20 mouse cellular contexts compared by ENCODE assay signal in genomic region chr10:77064659-77065058, GRCm38 (mm10). TPM values are rescaled to one million over a fixed set of nuclear protein-coding genes. Genes with fewer than 3 reads are reported as not detected.
A peak's percentile ranks its signal among the peaks of the same experiment; 100 is the strongest.
DNase-seq lines count a peak whose midpoint lies in the region; ATAC-seq and TF ChIP-seq lines count a peak whose summit lies in the region.
"Had no signal": no experiment of that assay in that cellular context is flagged by ENCODE, and none has a peak within 500 bp of the region (broad histone marks: within the 10 kb centered on the region; RNA-seq: fewer than 3 reads in every experiment).

No protein-coding gene starts in this region.

- no peak overlapping the region for H3K27ac ChIP-seq in heart, postnatal 0 days (ENCODE audit: low read depth)
- no peak overlapping the region for H3K27ac ChIP-seq in liver, embryonic 14.5 days
- H3K27ac ChIP-seq: embryonic facial prominence, embryonic 13.5 days; hindbrain, embryonic 12.5 days; limb, embryonic 15.5 days; neural tube, embryonic 15.5 days had no signal

- no peak overlapping the region for H3K4me2 ChIP-seq in heart, postnatal 0 days (ENCODE audit: low read depth, low read length)
- H3K4me2 ChIP-seq in liver, embryonic 14.5 days (ENCODE audit: low read depth), result no peak overlapping the region
- H3K4me2 ChIP-seq: embryonic facial prominence, embryonic 13.5 days; hindbrain, embryonic 12.5 days; limb, embryonic 15.5 days; neural tube, embryonic 15.5 days had no signal

- no peak for TF ChIP-seq EP300 in heart, postnatal 0 days (IDR thresholded peaks at IDR 0.05; ENCODE audit: low read depth)
- no peak for TF ChIP-seq EP300 in liver, embryonic 14.5 days (IDR thresholded peaks at IDR 0.05; ENCODE audit: low read depth)

- no peak for ATAC-seq in heart, postnatal 0 days (ENCODE audit: insufficient read depth, low read depth)
- ATAC-seq in liver, embryonic 14.5 days (ENCODE audit: insufficient read depth), result no peak

- TF ChIP-seq CTCF in heart, postnatal 0 days (IDR thresholded peaks at IDR 0.05; ENCODE audit: low read depth), result peak; percentile 27
- TF ChIP-seq CTCF in liver, embryonic 14.5 days (IDR thresholded peaks at IDR 0.05; ENCODE audit: low read depth), result peak; percentile 55

- no peaks in the 10 kb centered on the region for H3K27me3 ChIP-seq in heart, postnatal 0 days (ENCODE audit: control insufficient read depth, insufficient read depth, low read length)
- H3K27me3 ChIP-seq in liver, embryonic 14.5 days (ENCODE audit: control insufficient read depth, insufficient read depth, low read length), result no peaks in the 10 kb centered on the region
- H3K27me3 ChIP-seq: embryonic facial prominence, embryonic 13.5 days; hindbrain, embryonic 12.5 days; limb, embryonic 15.5 days; neural tube, embryonic 15.5 days had no signal

- no peak for DNase-seq in heart, postnatal 0 days (ENCODE audit: low spot score)
- DNase-seq in heart, postnatal 14 days, result no peak
- no peak for DNase-seq in liver, embryonic 14.5 days (ENCODE audit: low read depth in 3 of 3, low spot score in 3 of 3)
- no peak for DNase-seq in liver
- DNase-seq in A20 (ENCODE audit: low read depth, low spot score), result peak; percentile 31
- peak; percentile 56 for DNase-seq in R1 (ENCODE audit: low read depth, low spot score)
- DNase-seq in adrenal gland, adult 2 months, result no peak
- no peak for DNase-seq in adrenal gland, adult 8-10 months
- DNase-seq: adrenal gland, postnatal 25 days; cerebellum, adult 2 months; heart, adult 18-20 months; kidney, adult 11 months; kidney, postnatal 25 days; lung, postnatal 10 days; right cerebral cortex, adult 18-20 months had no signal

- intact Hi-C loops in heart, postnatal 14 days (cut with DNase I), result no loop called here

- H3K36me3 ChIP-seq in heart, postnatal 0 days (replicated peaks; ENCODE audit: control insufficient read depth, insufficient read depth, low read length), result no peaks in the 10 kb centered on the region
- no peaks in the 10 kb centered on the region; the same call in 1 of the 2 replicates for H3K36me3 ChIP-seq in liver, embryonic 14.5 days (replicated peaks; ENCODE audit: control insufficient read depth, insufficient read depth, low read depth)
- H3K36me3 ChIP-seq: embryonic facial prominence, embryonic 13.5 days; limb, embryonic 15.5 days; neural tube, embryonic 15.5 days had no signal

- no peak overlapping the region for H3K9ac ChIP-seq in heart, postnatal 0 days (replicated peaks; ENCODE audit: low read depth, low read length)
- H3K9ac ChIP-seq in liver, embryonic 14.5 days (replicated peaks), result no peak overlapping the region
- H3K9ac ChIP-seq: embryonic facial prominence, embryonic 13.5 days; hindbrain, embryonic 12.5 days; limb, embryonic 15.5 days; neural tube, embryonic 15.5 days had no signal

- no peaks in the 10 kb centered on the region for H3K4me1 ChIP-seq in heart, postnatal 0 days (ENCODE audit: control insufficient read depth, insufficient read depth)
- peaks cover 11 to 19% of the 10 kb centered on the region in 2 experiments for H3K4me1 ChIP-seq in liver, embryonic 14.5 days (replicated peaks; ENCODE audit: control insufficient read depth in 2 of 2, insufficient read depth in 2 of 2, low read length in 1 of 2)
- H3K4me1 ChIP-seq: embryonic facial prominence, embryonic 13.5 days; hindbrain, embryonic 12.5 days; neural tube, embryonic 15.5 days had no signal

- no peak overlapping the region for H3K4me3 ChIP-seq in heart, postnatal 0 days (ENCODE audit: low read depth, low read length)
- no peak overlapping the region for H3K4me3 ChIP-seq in liver, embryonic 14.5 days (ENCODE audit: insufficient read depth in 1 of 2, low read depth in 2 of 2, low read length in 2 of 2)
- H3K4me3 ChIP-seq: embryonic facial prominence, embryonic 13.5 days; hindbrain, embryonic 12.5 days; limb, embryonic 15.5 days; myocyte; neural tube, embryonic 15.5 days had no signal

- H3K9me3 ChIP-seq in heart, postnatal 0 days (replicated peaks; ENCODE audit: control insufficient read depth, low read length), result no peaks in the 10 kb centered on the region
- H3K9me3 ChIP-seq in liver, embryonic 14.5 days (ENCODE audit: control insufficient read depth, low read length), result no peaks in the 10 kb centered on the region
- H3K9me3 ChIP-seq: embryonic facial prominence, embryonic 13.5 days; hindbrain, embryonic 12.5 days; limb, embryonic 15.5 days; neural tube, embryonic 15.5 days had no signal

RNA-seq across cellular contexts. Expression of gene Slc19a1, which starts 32.6 kb away (rescaled TPM):
- 6.2 and 8.5 TPM in 2 replicates for total RNA-seq in heart, postnatal 0 days (2014; rRNA removed; ENCODE audit: low replicate concordance)
- 7.1 and 8.2 TPM in 2 replicates for polyA plus RNA-seq in heart, postnatal 0 days (2015; fragmentation: Nextera tagmentation; extraction: Ambion mirVana)
- 1 to 10 TPM; 4.0 to 5.0 TPM for total RNA-seq in heart, postnatal 14 days (2021)
- polyA plus RNA-seq in liver, embryonic 14.5 days (2012; rRNA removed), result 18.6 and 19.3 TPM in 2 replicates
- 13.6 and 19.2 TPM in 2 replicates for polyA plus RNA-seq in liver, embryonic 14.5 days (2014; fragmentation: Nextera tagmentation; extraction: Ambion mirVana)
- total RNA-seq in adrenal gland, adult 2 months (2021), result 10 to 100 TPM; 17.4 to 24.1 TPM
- polyA plus RNA-seq in adrenal gland, adult 2 months (2012; rRNA removed), result 103 and 105 TPM in 2 replicates
- total RNA-seq in adrenal gland, adult 8-10 months (2022), result 10 to 100 TPM; 15.9 to 21.1 (median 18.1) TPM

Comparison
In these comparisons a context has a peak if more than half of its experiments do, and no peak if none do; other contexts are left out.
1. DNase-seq: peak in A20 (single experiment) and R1 (single experiment); none in heart, postnatal 0 days (single experiment), heart, postnatal 14 days (0 of 2), liver, embryonic 14.5 days (0 of 3), liver (single experiment), adrenal gland, adult 2 months (single experiment) and adrenal gland, adult 8-10 months (single experiment).